Mouse (Mus musculus): Measurements from ENCODE around the gene Hsf4.
"Not testable (repeated sequence)": the region's sequence is repeated elsewhere in the genome, so short reads cannot be mapped to it uniquely, and the experiment has no call there.

Gene Hsf4

DNA sequence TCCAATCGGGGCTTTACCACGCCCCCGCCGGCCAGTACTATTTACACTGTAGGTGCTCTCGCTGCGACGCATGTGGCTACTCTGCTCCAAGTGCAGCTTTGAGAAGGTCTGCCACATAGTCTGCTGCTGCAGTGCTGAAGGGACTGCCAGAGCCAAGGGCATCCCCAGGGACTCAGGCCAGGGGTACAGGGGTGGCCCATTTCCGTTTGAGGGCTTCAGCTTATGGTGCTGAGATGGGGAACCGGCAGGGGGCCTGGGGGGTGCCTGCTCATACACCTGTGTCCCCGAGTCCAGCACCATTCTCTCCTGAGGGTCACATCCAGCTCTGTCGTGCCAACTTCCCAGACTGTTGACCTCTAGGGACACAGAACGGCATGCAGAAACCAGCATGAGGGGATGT is 15.9 kb downstream of the Hsf4 start:
- no peak for DNase-seq (ENCODE audit: extremely low spot score)

- DNase-seq (ENCODE audit: extremely low spot score) = no peak
Observed at GRCm38 (mm10) chr8:105286907-105287306, 17.3 kb downstream of the Hsf4 start.

DNA sequence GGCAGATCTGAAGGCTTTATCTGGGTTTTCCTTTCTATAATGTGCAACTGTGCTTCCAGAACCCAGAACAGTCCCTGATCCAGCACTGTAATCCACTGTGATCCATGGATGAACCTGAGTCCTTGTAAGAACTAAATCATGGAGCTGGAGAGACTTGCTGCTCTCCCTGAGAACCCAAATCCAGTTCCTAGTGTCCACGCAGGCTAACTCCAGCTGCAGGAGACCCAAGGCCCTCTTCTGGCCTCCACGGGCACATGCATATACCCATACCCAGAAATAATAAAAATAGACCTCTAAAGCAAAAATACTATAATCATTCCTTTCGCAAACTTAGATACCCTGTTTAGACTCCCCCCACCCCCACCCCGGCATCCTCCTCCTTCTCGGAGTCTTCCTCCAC is 18.6 kb downstream of the Hsf4 start:
- no peak for DNase-seq (ENCODE audit: extremely low spot score)

GRCm38 (mm10) chr8:105288958-105289732 is 19.5 kb downstream of the Hsf4 start:
- peak; percentile 94 for DNase-seq (ENCODE audit: extremely low spot score)

DNA sequence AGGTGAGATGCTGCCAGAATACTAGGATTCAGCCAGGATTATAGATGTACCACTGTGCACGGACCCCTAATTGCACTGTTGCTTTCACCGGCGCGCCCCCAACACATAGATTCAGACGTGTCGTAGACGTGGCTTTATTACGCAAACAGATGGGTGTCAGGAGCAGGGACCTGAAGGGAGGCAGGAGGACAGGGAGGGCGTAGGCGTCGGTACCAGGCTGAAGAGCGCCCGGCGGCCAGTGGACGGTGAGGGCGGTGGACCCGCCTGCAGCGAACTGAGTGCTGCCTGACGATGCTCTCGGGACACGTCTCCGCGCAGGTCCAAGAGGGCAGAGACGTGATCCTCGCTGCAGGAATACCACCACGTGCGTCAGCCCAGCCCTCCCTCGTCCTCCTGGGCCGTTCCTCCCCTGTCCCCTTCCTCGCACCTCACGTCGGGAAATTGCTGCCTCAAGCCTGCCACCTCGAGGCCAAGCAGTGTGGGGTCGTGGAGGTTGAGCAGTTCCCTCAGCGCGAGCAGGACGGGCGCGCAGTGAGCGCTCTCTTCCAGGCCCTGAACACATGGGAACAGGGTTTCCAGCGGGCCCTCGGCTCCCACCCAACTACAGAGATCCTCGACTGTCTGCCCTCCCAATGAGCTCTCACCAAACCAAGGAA is 20.3 kb downstream of the Hsf4 start, which contains the start of gene 4931428F04Rik:
Gene 4931428F04Rik, minus strand, starts transcription at position 60 of the 656 bp plus-strand sequence.
- peak; percentile 62 for DNase-seq (ENCODE audit: extremely low spot score)

- DNase-seq (ENCODE audit: extremely low spot score) = peak; percentile 85
Observed at GRCm38 (mm10) chr8:105290554-105291314, 21.1 kb downstream of the Hsf4 start.

- not testable (repeated sequence) for DNase-seq (ENCODE audit: extremely low spot score)
Observed at GRCm38 (mm10) chr8:105291364-105291763, 21.8 kb downstream of the Hsf4 start.

GRCm38 (mm10) chr8:105291802-105292201 is 22.2 kb downstream of the Hsf4 start:
- DNase-seq (ENCODE audit: extremely low spot score) = not testable (repeated sequence)

GRCm38 (mm10) chr8:105292471-105292870 is 22.9 kb downstream of the Hsf4 start:
- DNase-seq (ENCODE audit: extremely low spot score) = no peak

GRCm38 (mm10) chr8:105293405-105293804 is 23.8 kb downstream of the Hsf4 start:
- DNase-seq (ENCODE audit: extremely low spot score) = no peak

GRCm38 (mm10) chr8:105294776-105295175 is 25.2 kb downstream of the Hsf4 start:
- DNase-seq (ENCODE audit: extremely low spot score) = no peak

GRCm38 (mm10) chr8:105295256-105295655 is 25.7 kb downstream of the Hsf4 start:
- DNase-seq (ENCODE audit: extremely low spot score) = no peak

GRCm38 (mm10) chr8:105295895-105296573 is 26.4 kb downstream of the Hsf4 start, which contains the start of gene Exoc3l:
Exoc3l (minus strand) TSS chr8:105296101.
- no peak for DNase-seq (ENCODE audit: extremely low spot score)

DNA sequence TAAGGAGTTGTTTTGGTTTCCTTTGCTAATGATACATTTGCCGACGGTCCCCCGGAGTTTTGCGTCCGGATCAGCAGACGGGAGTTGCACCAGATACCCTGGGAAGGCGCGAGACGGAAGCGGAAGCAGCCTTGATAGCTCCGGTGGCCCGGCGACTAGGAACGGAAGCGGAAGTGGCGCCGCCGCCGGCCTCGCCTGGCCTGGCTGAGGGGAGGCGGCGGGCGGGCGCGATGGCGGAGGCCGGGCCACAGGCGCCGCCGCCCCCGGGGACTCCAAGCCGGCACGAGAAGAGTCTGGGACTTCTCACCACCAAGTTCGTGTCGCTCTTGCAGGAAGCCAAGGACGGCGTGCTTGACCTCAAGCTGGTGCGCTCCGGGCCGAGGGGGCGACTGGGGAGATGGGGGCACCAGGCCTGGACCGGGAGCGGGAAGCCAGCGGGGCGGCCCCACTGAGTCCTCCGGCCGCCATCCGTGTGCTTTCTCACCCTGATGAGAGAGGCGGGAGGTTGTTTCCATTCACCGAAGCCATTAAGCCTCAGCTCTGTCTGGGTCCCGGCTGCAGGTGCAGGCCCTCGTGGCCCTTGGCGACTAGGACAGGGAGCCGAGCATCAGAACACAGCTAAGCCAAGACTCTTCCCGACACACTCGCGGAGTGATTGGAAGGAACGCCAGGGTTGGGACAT is 28.1 kb downstream of the Hsf4 start, which contains the start of gene E2f4:
Gene E2f4, plus strand, starts transcription at position 153 of the 682 bp plus-strand sequence.
- peak; percentile 88 for DNase-seq (ENCODE audit: extremely low spot score)

DNA sequence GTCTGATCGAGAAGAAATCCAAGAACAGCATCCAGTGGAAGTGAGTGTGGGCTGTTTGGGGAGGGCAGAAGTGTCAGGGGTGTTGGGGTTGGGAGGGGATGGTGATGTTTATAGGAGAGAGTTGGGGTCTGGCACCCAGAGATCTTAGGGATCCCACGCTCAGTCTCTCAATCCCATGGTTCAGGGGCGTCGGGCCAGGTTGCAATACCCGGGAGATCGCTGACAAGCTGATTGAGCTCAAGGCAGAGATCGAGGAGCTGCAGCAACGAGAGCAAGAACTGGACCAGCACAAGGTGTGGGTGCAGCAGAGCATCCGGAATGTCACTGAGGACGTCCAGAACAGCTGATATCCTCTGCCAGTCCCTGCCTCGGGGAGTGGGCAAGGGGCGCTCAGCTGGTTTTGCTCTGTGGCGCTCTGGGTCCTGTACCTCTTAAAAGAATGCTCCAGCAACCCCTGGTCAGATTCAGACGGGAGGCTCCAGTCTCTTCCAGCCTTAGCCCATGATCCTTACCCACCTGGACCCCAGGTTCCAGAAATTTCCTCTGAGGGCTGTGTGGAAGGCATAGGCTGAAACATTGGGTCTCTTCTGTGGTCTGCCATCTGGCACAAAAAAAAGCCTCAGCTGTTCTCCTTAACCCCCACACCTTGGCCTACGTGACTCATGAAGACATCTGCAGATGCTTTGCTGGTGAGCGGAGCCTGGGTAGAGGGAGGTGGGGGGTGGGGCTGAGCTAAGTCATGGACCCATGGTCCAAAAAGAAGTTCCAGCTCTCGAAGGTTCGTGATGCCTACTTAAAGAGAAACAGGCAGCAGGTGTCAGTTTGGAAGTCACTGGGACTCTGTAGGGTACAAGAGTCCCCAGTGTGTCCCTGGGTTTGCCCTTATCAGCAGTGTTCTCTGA is 29.0 kb downstream of the Hsf4 start:
- DNase-seq (ENCODE audit: extremely low spot score) = no peak

- DNase-seq (ENCODE audit: extremely low spot score) = no peak
Observed at GRCm38 (mm10) chr8:105299962-105300361, 30.4 kb downstream of the Hsf4 start.

DNA sequence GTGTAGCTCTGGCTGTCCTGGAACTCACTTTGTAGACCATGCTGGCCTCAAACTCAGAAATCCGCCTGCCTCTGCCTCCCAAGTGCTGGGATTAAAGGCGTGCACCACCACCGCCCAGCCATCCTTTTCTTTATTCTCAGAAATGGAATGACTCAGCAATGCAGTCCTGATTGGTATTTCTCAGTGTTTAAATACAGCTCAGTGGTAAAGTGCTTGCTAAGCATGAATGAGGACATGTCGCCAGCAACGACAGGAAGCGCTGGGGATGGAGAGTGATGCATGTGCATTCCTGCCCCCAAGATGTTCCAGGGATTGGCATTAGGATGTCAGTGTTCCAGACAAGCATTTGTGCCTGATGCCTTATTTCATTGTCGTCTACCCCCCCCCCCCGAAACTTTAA is 33.8 kb downstream of the Hsf4 start:
- no peak for DNase-seq (ENCODE audit: extremely low spot score)

- no peak for DNase-seq (ENCODE audit: extremely low spot score)
Observed at GRCm38 (mm10) chr8:105303874-105304273, 34.3 kb downstream of the Hsf4 start.

GRCm38 (mm10) chr8:105304325-105305210 is 35.0 kb downstream of the Hsf4 start:
- no peak for DNase-seq (ENCODE audit: extremely low spot score)

All from embryo, embryonic 9.5 days (tissue).